Mouse (Mus musculus): ENCODE measurements around the gene Scgb1b18. TPM values are rescaled to one million over a fixed set of nuclear protein-coding genes. Genes with fewer than 3 reads are reported as not detected.
"Not testable (repeated sequence)": the region's sequence is repeated elsewhere in the genome, so short reads cannot be mapped to it uniquely, and the experiment has no call there.

Scgb1b18 gene
- not detected for total RNA-seq (2021)

DNA sequence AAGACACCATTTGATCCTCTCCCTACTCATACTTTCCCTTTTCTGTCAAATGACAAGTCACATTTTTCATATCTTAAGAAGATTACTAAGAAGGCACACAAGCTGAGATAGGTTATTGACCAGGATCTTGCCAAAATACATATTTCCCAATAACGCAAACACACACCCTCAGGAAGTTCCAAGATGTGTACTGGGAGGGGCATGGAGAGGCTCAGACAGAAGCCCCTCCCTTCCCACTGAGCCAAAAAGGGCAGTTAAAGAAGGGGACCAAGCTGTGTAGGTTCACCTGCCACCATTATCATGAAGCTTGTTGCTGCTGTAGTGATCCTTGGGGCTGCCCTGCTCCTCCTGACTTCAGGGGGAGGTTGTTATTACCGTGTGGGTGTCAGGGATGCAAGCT is at the start of gene Scgb1b18:
Gene Scgb1b18, plus strand, starts transcription at position 301 of the 400 bp plus-strand sequence.
- intact Hi-C loops (cut with DNase I); DNase-seq: not testable (repeated sequence)

DNA sequence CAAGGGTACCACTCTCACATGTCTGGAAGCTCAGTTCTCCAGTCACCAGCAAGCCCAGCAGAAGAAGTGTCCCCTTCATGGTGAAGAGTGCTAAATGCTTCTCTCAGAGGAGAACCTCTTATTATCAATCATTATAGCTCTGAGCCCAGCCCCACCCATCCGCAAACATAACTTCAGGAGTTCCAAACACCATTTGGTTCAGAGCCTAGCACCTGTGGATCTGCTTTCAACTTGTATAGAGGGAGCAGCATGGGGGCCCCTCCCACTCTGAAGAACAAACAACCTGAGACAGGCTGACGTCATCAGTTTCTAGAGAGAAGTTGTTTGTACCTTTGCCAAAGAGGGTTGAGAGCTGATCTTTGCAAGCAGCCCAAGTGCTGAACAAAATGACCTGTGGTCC is 11.6 kb upstream of the Scgb1b18 start, which contains the start of gene Scgb2b18:
Gene Scgb2b18, minus strand, starts transcription at position 101 of the 400 bp plus-strand sequence.
- not testable (repeated sequence) for DNase-seq

More for the DNA sequence above, 11.6 kb upstream of the Scgb1b18 start, which contains the start of gene Scgb2b18:
- intact Hi-C loops (cut with DNase I): not testable (repeated sequence)

Other genes starting within 250 kb of the Scgb1b18 start
- not detected for gene Scgb2b17, start 129.0 kb upstream of the Scgb1b18 start, total RNA-seq (2021)
- gene Scgb1b17, start 122.1 kb upstream of the Scgb1b18 start, total RNA-seq (2021): not detected
- not detected for gene Scgb2b18, start 11.7 kb upstream of the Scgb1b18 start, total RNA-seq (2021)
- gene Scgb2b19, start 94.8 kb downstream of the Scgb1b18 start, total RNA-seq (2021): not detected
- not detected for gene Scgb1b19, start 101.7 kb downstream of the Scgb1b18 start, total RNA-seq (2021)
- gene Scgb2b20, start 180.8 kb downstream of the Scgb1b18 start, total RNA-seq (2021): not detected
- not detected for gene Scgb1b20, start 187.7 kb downstream of the Scgb1b18 start, total RNA-seq (2021)